Mouse (Mus musculus): ENCODE data around the gene D130043K22Rik. TPM values are rescaled to one million over a fixed set of nuclear protein-coding genes. Genes with fewer than 3 reads are reported as not detected.

The D130043K22Rik gene
- polyA plus RNA-seq, 1 experiment from 2014 or later = 0.67 TPM

DNA sequence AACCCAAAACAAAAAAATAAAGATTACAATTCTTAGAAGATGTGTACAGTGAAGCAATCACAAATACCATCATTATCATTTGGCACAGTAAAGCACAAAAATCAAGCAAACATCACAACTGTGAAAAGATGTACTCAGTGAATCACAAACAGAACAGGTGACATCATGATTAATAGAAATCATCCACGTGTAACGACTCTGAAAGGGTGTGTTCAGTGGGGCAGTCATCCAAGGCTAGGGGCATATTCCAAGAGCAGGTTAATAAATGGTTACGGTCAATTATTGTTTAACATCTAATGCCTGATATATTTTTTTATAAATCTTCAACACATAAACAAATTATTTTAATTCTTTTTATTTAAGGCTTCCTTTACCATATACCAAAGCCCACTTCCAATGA, 47.6 kb downstream of the D130043K22Rik start:
- no peaks in the 10 kb centered on the region for H3K36me3 ChIP-seq (ENCODE audit: control insufficient read depth, insufficient read depth, low read length)
- H3K27ac ChIP-seq (ENCODE audit: low read depth, low read length) = no peak overlapping the region
- no peaks in the 10 kb centered on the region for H3K27me3 ChIP-seq (ENCODE audit: control insufficient read depth, insufficient read depth, low read length)
- H3K4me3 ChIP-seq (ENCODE audit: low read depth, low read length) = no peak overlapping the region
- H3K9ac ChIP-seq (ENCODE audit: low read length) = no peak overlapping the region
- ATAC-seq (replicated peaks; ENCODE audit: low FRiP score) (no peak), DNase-seq (ENCODE audit: low spot score) (no peak)
- H3K4me1 ChIP-seq (replicated peaks; ENCODE audit: control insufficient read depth, insufficient read depth, low read length) = no peaks in the 10 kb centered on the region
- no peak overlapping the region for H3K4me2 ChIP-seq (ENCODE audit: low read depth, low read length, severe bottlenecking)
- no peaks in the 10 kb centered on the region for H3K9me3 ChIP-seq (ENCODE audit: control insufficient read depth, low read length)
- 91% methylated on average over 3 of the region's 3 CpGs for WGBS

DNA sequence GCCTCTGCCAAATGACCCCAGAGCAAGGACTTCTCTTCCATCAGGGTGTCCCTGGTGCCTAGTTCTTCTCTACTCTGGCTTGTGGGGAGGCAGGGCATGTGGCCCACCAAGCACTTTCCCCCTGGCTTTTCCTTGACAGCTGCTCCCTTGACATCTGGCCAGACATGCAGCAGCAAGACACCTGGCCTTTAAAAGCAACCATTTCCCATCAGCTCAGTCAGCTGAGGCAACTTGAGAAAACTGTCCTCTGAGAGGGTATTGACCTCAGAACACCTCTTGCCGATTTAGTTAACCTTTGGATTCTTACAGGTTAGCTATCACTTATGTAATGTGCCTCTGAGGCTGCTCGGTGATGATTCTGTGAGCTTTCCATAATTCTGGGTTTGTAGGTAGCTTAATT, 48.9 kb downstream of the D130043K22Rik start:
- DNase-seq (ENCODE audit: low spot score) (peak; percentile 43), ATAC-seq (replicated peaks; ENCODE audit: low FRiP score) (no peak)
- Histone ChIP-seq H3K4me1 (replicated peaks; ENCODE audit: control insufficient read depth, insufficient read depth, low read length) (no peaks in the 10 kb centered on the region), H3K4me3 (ENCODE audit: low read depth, low read length) (no peak overlapping the region), H3K36me3 (ENCODE audit: control insufficient read depth, insufficient read depth, low read length) (no peaks in the 10 kb centered on the region), H3K27me3 (ENCODE audit: control insufficient read depth, insufficient read depth, low read length) (no peaks in the 10 kb centered on the region), H3K4me2 (ENCODE audit: low read depth, low read length, severe bottlenecking) (no peak overlapping the region), H3K9me3 (ENCODE audit: control insufficient read depth, low read length) (no peaks in the 10 kb centered on the region), H3K27ac (ENCODE audit: low read depth, low read length) (no peak overlapping the region), H3K9ac (ENCODE audit: low read length) (no peak overlapping the region)
- WGBS = 79% methylated on average over 2 of the region's 2 CpGs

DNA sequence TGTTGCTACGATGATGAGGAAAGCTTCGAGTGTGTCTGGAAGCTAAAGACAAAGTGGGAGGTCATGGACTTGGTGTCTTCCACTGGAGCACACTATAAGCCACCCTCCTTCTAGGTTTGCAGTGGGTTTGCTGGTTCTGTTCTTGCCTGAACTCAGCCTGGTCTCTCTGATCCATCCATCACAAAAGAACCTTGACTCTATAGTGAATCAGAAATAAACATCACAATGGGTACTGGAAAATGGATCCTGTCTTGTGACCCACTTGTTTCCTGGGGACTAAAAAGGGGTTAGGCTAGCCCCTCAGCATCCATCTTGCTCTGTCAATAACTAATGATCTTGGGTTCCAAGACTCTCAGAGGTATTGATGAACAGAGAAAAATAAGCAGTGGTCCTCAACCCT, 57.0 kb downstream of the D130043K22Rik start:
- Histone ChIP-seq H3K27ac (ENCODE audit: low read depth, low read length) (no peak overlapping the region), H3K27me3 (ENCODE audit: control insufficient read depth, insufficient read depth, low read length) (no peaks in the 10 kb centered on the region), H3K4me2 (ENCODE audit: low read depth, low read length, severe bottlenecking) (no peak overlapping the region), H3K9ac (ENCODE audit: low read length) (no peak overlapping the region), H3K4me1 (replicated peaks; ENCODE audit: control insufficient read depth, insufficient read depth, low read length) (no peaks in the 10 kb centered on the region), H3K4me3 (ENCODE audit: low read depth, low read length) (no peak overlapping the region), H3K9me3 (ENCODE audit: control insufficient read depth, low read length) (no peaks in the 10 kb centered on the region), H3K36me3 (ENCODE audit: control insufficient read depth, insufficient read depth, low read length) (no peaks in the 10 kb centered on the region)
- ATAC-seq (replicated peaks; ENCODE audit: low FRiP score) (no peak), DNase-seq (ENCODE audit: low spot score) (no peak)
- WGBS = 84% methylated on average over 2 of the region's 2 CpGs

DNA sequence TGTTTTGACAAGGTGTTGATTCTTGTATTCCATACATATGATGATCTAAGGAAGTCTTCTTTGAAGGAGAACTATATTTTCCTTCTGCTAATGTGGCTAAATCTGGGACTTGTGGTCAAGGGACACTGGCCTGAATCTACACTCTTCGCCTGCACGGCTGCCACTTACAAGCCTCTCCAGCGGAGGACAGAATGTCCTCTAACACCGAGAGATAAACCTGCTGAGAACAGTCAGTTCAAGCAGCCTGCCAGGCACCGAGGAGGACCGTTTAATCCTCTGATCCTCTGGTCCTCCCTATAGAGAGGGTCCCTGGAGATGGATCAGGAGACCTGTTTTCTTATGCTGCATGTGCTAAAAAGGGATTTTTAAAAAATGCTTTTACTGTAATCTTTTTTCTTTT, 58.5 kb downstream of the D130043K22Rik start:
- Histone ChIP-seq H3K9me3 (ENCODE audit: control insufficient read depth, low read length) (no peaks in the 10 kb centered on the region), H3K27me3 (ENCODE audit: control insufficient read depth, insufficient read depth, low read length) (no peaks in the 10 kb centered on the region), H3K27ac (ENCODE audit: low read depth, low read length) (no peak overlapping the region), H3K36me3 (ENCODE audit: control insufficient read depth, insufficient read depth, low read length) (no peaks in the 10 kb centered on the region), H3K4me3 (ENCODE audit: low read depth, low read length) (no peak overlapping the region), H3K4me2 (ENCODE audit: low read depth, low read length, severe bottlenecking) (no peak overlapping the region), H3K9ac (ENCODE audit: low read length) (no peak overlapping the region), H3K4me1 (replicated peaks; ENCODE audit: control insufficient read depth, insufficient read depth, low read length) (no peaks in the 10 kb centered on the region)
- WGBS = 81% methylated on average over 6 of the region's 6 CpGs
- ATAC-seq (replicated peaks; ENCODE audit: low FRiP score) (no peak), DNase-seq (ENCODE audit: low spot score) (peak; percentile 35)

DNA sequence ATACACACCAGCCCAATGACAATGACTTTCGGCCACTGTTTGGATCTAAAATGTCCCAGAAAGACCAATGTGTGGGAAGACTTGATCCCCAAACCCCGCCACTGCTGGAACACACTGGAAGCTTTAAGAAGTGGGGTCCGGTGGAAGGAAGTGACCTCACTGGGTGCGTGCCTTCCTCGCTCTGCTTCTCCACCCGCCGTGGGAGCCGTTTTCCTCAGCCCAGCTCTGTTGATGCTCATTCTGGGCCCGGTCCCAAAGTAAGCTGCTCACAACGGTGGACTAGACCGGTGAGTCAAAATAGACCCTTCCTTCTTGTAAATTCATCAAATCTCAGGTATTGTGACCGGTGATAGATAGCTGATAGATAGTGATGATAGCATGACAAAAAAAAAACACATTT, 60.5 kb downstream of the D130043K22Rik start:
- Histone ChIP-seq H3K36me3 (ENCODE audit: control insufficient read depth, insufficient read depth, low read length) (no peaks in the 10 kb centered on the region), H3K27ac (ENCODE audit: low read depth, low read length) (no peak overlapping the region), H3K27me3 (ENCODE audit: control insufficient read depth, insufficient read depth, low read length) (no peaks in the 10 kb centered on the region), H3K4me2 (ENCODE audit: low read depth, low read length, severe bottlenecking) (no peak overlapping the region), H3K9me3 (ENCODE audit: control insufficient read depth, low read length) (no peaks in the 10 kb centered on the region), H3K4me1 (replicated peaks; ENCODE audit: control insufficient read depth, insufficient read depth, low read length) (no peaks in the 10 kb centered on the region), H3K4me3 (ENCODE audit: low read depth, low read length) (no peak overlapping the region), H3K9ac (ENCODE audit: low read length) (no peak overlapping the region)
- DNase-seq (ENCODE audit: low spot score) (no peak), ATAC-seq (replicated peaks; ENCODE audit: low FRiP score) (no peak)
- WGBS = 91% methylated on average over 12 of the region's 12 CpGs

DNA sequence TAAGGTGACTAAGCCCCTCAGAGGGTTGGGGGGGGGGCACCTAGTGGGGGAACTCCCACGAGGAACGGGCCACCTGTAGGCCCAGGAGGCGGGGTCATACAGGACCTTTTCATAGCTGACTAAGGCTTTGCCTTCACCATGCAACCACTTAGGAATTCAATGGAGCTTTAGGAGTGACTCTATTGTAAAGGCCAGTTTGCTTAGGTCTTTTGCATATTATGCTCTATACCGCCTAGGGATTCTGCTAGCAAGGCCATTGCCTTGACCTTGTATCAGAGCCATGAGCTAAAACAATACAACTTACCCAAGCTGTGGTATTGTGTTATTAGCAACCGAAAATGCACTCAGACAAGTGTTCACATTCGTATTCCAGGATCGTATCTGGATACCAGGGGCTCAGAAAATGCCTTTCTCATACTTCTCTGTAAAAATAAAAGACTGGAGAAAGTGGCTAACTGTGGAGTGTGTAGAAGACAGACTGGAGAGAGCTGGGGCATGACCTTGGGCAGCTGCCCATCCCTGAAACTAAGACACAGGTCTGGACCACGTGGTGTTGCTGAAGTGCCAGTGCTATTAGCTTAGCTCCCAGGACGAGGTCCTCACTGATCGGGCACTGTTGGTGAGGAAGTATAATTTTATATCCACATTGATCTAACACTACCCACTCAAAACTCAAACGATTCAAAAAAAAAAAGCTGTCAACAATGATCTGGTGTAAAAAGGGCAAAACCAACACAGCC, 62.1 kb downstream of the D130043K22Rik start:
- H3K9ac ChIP-seq (ENCODE audit: low read length) = no peak overlapping the region
- DNase-seq (ENCODE audit: low spot score) = no peak
- no peak for ATAC-seq (replicated peaks; ENCODE audit: low FRiP score)

DNA sequence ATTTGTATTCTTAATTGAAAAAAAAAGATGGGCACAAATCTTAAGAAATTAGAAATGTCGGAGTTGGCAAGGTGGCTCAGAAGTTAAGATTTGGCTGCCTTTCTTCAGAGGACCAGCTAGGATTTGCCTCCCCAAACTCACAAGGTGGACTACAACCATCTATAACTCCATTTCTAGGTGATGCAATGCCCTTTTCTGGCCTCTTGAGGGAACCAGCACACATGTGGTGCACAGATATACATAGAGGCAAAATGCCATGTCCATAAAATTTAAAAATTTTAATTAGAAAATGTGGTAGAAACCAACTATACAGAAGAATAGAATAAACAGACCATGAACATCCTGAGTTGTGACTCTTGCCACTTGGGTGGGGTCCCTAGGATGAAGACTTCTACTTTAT, 64.2 kb downstream of the D130043K22Rik start:
- no peak overlapping the region for H3K9ac ChIP-seq (ENCODE audit: low read length)
- H3K27me3 ChIP-seq (ENCODE audit: control insufficient read depth, insufficient read depth, low read length) = no peaks in the 10 kb centered on the region
- H3K27ac ChIP-seq (ENCODE audit: low read depth, low read length) = no peak overlapping the region
- no peak overlapping the region for H3K4me2 ChIP-seq (ENCODE audit: low read depth, low read length, severe bottlenecking)
- 89% methylated on average over 1 of the region's 1 CpGs for WGBS
- no peaks in the 10 kb centered on the region for H3K9me3 ChIP-seq (ENCODE audit: control insufficient read depth, low read length)
- DNase-seq (ENCODE audit: low spot score) (no peak), ATAC-seq (replicated peaks; ENCODE audit: low FRiP score) (no peak)
- no peak overlapping the region for H3K4me3 ChIP-seq (ENCODE audit: low read depth, low read length)
- H3K4me1 ChIP-seq (replicated peaks; ENCODE audit: control insufficient read depth, insufficient read depth, low read length) = no peaks in the 10 kb centered on the region
- no peaks in the 10 kb centered on the region; the same call in 1 of the 2 replicates for H3K36me3 ChIP-seq (ENCODE audit: control insufficient read depth, insufficient read depth, low read length)

More for the DNA sequence above, 62.1 kb downstream of the D130043K22Rik start:
- H3K27me3 ChIP-seq (ENCODE audit: control insufficient read depth, insufficient read depth, low read length) = no peaks in the 10 kb centered on the region
- no peaks in the 10 kb centered on the region; the same call in 1 of the 2 replicates for H3K36me3 ChIP-seq (ENCODE audit: control insufficient read depth, insufficient read depth, low read length)
- no peak overlapping the region for H3K27ac ChIP-seq (ENCODE audit: low read depth, low read length)
- no peaks in the 10 kb centered on the region for H3K9me3 ChIP-seq (ENCODE audit: control insufficient read depth, low read length)
- H3K4me1 ChIP-seq (replicated peaks; ENCODE audit: control insufficient read depth, insufficient read depth, low read length) = no peaks in the 10 kb centered on the region
- WGBS = 74% methylated on average over 11 of the region's 11 CpGs
- H3K4me3 ChIP-seq (ENCODE audit: low read depth, low read length) = no peak overlapping the region
- H3K4me2 ChIP-seq (ENCODE audit: low read depth, low read length, severe bottlenecking) = no peak overlapping the region

DNA sequence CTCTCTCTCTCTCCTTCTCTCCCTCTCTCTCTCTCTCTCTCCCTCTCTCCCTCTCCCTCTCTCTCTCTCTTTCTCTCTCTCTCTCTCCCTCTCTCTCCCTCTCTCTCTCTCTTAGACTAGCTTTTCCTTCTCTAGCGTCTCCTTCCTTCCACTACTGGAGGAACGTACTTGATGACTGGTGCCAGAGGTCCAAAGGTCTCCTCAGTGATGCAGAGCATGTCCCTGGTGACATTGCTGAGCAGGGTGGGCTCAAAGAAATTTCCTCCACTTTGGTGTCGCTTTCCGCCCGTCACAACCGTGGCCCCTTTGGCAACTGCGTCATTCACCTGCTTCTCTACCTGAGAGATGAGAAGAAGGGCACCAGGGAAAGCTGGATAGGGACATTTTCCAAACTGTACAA, 68.6 kb downstream of the D130043K22Rik start:
- ATAC-seq (replicated peaks; ENCODE audit: low FRiP score) (no peak), DNase-seq (ENCODE audit: low spot score) (no peak)
- Histone ChIP-seq H3K4me2 (ENCODE audit: low read depth, low read length, severe bottlenecking) (no peak overlapping the region), H3K4me1 (replicated peaks; ENCODE audit: control insufficient read depth, insufficient read depth, low read length) (no peaks in the 10 kb centered on the region), H3K9me3 (ENCODE audit: control insufficient read depth, low read length) (no peaks in the 10 kb centered on the region), H3K27me3 (ENCODE audit: control insufficient read depth, insufficient read depth, low read length) (no peaks in the 10 kb centered on the region), H3K4me3 (ENCODE audit: low read depth, low read length) (no peak overlapping the region), H3K27ac (ENCODE audit: low read depth, low read length) (no peak overlapping the region), H3K9ac (ENCODE audit: low read length) (no peak overlapping the region), H3K36me3 (ENCODE audit: control insufficient read depth, insufficient read depth, low read length) (no peaks in the 10 kb centered on the region; the same call in 1 of the 2 replicates)
- 94% methylated on average over 7 of the region's 7 CpGs for WGBS

DNA sequence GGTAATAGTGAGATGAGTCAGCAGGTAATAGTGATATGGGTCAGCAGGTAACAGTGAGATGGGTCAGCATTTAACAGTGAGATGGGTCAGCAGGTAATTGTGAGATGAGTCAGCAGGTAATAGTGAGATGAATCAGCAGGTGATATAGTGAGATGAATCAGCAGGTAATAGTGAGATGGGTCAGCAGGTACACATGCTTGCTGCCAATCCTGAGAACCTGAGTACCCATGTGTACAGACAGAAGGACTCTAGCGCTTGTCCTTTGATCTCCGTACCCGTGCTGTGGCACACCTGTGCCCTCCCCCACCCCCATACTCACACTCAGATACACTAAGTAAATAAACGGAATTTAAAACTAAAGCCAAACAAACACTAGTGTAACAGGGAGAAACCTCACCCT, 70.0 kb downstream of the D130043K22Rik start:
- H3K27ac ChIP-seq (ENCODE audit: low read depth, low read length) = no peak overlapping the region
- no peaks in the 10 kb centered on the region for H3K4me1 ChIP-seq (replicated peaks; ENCODE audit: control insufficient read depth, insufficient read depth, low read length)
- no peaks in the 10 kb centered on the region for H3K27me3 ChIP-seq (ENCODE audit: control insufficient read depth, insufficient read depth, low read length)
- no peak overlapping the region for H3K4me2 ChIP-seq (ENCODE audit: low read depth, low read length, severe bottlenecking)
- no peak overlapping the region for H3K4me3 ChIP-seq (ENCODE audit: low read depth, low read length)
- ATAC-seq (replicated peaks; ENCODE audit: low FRiP score) = no peak
- no peak overlapping the region for H3K9ac ChIP-seq (ENCODE audit: low read length)
- 96% methylated on average over 4 of the region's 4 CpGs for WGBS
- DNase-seq (ENCODE audit: low spot score) = no peak
- H3K36me3 ChIP-seq (ENCODE audit: control insufficient read depth, insufficient read depth, low read length) = no peaks in the 10 kb centered on the region; the same call in 1 of the 2 replicates
- H3K9me3 ChIP-seq (ENCODE audit: control insufficient read depth, low read length) = no peaks in the 10 kb centered on the region

All from forebrain, embryonic 11.5 days (tissue).